Mouse (Mus musculus): ENCODE measurements around the gene Alg11. TPM values are rescaled to one million over a fixed set of nuclear protein-coding genes. Genes with fewer than 3 reads are reported as not detected.

Alg11 gene
- total RNA-seq (2014; rRNA removed) (36.2 and 36.6 TPM in 2 replicates), polyA plus RNA-seq (2015; fragmentation: Nextera tagmentation; extraction: Ambion mirVana) (29.2 and 36.1 TPM in 2 replicates)

DNA sequence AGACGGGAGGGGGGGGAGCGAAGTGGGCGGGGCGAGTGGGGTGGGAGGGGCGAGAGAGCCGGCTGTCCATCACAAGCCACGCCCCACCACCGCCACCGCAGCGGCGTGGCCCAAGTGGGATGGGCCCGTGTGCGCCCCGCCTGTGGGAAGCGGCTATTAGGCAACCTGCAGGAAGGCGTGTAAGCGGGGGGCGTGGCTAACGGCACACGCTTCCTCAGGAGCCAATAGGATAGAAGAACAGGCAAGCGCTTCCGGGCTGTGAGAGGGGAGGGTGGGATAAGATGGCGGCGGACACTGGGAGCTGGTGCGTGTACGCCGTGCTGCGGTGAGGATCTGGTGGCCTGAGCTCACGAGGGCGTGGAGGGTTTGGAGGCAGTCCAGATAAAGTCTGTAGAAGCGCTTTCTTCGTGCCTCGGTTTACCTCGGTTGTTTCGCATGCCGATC, at the start of gene Alg11:
Alg11 (plus strand) TSS at position 276 of the 444 bp plus-strand sequence.
- WGBS, result 2% methylated on average over 31 of the region's 36 CpGs
- no peaks in the 10 kb centered on the region for H3K9me3 ChIP-seq (ENCODE audit: low read length)
- H3K36me3 ChIP-seq (ENCODE audit: insufficient read depth, low read length), result peaks cover 6% of the 10 kb centered on the region
- H3K27me3 ChIP-seq (ENCODE audit: insufficient read depth, low read length), result no peaks in the 10 kb centered on the region
- peak within 1 kb of the TSS; percentile 54 for H3K9ac ChIP-seq (replicated peaks; ENCODE audit: low read length)
- ATAC-seq (peak; percentile 100), DNase-seq (ENCODE audit: low spot score) (peak; percentile 99)
- H3K4me2 ChIP-seq (ENCODE audit: low read depth, low read length), result peak within 1 kb of the TSS; percentile 94
- H3K27ac ChIP-seq, result peak within 1 kb of the TSS; percentile 43; the same call in 1 of the 2 replicates
- H3K4me3 ChIP-seq (ENCODE audit: low read length), result peak within 1 kb of the TSS; percentile 56
- no peaks in the 10 kb centered on the region; the same call in 1 of the 2 replicates for H3K4me1 ChIP-seq (ENCODE audit: insufficient read depth, low read length)
- peak; percentile 40; the same call in 1 of the 2 replicates for TF ChIP-seq CTCF (IDR thresholded peaks at IDR 0.05; ENCODE audit: low read depth)

DNA sequence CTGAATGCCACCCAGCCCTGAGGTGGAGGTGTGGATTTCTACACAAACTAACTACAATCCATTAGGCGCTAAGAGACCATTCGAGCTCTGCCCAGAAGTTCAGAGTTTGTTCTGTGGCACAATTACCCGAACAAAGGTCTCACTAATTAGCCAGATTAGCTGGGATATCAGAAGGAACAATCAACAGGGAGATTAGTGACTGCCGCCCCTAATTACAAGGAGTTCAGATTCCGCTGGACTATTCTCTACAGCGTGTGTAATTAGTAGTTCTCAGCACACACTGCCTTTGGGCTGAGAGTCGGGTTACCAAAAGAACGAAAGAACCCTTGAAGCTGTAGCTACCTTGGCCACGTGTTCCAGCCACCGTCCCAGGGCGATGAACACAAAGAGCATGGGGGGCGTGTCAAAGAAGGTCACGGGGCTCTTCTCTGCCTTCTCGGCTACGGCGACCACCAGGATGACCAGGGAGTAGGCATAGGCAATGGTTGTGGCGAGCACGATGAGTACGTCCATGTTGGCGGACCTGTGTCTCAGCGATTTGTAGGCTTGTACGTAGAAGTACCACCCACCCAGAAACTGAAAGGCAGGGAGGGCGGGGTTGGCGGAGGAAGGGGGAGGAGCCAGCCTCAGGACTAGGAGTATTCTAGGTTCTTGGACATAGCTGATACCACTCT, 47.4 kb upstream of the Alg11 start:
- 82% methylated on average over 24 of the region's 24 CpGs for WGBS

DNA sequence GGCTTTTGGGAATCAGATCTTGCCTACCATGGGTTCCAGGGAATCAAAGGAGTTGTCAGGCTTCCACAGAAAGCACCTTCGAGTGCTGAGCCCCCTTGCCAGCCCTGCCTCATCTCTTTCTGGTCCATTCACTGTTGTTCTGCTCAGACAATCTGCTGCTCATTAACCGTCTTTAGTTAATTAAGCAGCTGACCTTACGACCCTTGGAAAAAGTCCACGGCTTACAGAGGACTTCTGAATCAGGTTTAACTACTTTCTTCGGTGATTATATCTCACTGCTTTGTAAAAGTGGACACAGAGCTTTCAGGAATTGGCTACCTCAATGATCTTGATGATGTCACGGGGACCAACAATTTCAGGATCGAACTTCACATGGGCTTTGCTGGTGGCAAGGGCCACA, 42.8 kb upstream of the Alg11 start:
- no peak for ATAC-seq
- WGBS, result 66% methylated on average over 7 of the region's 7 CpGs
- no peaks in the 10 kb centered on the region for H3K27me3 ChIP-seq (ENCODE audit: insufficient read depth, low read length)

More for the DNA sequence above, 47.4 kb upstream of the Alg11 start:
- Histone ChIP-seq H3K36me3 (ENCODE audit: insufficient read depth, low read length) (no peaks in the 10 kb centered on the region), H3K9me3 (ENCODE audit: low read length) (no peaks in the 10 kb centered on the region), H3K9ac (replicated peaks; ENCODE audit: low read length) (no peak overlapping the region), H3K27me3 (ENCODE audit: insufficient read depth, low read length) (no peaks in the 10 kb centered on the region), H3K27ac (no peak overlapping the region), H3K4me1 (ENCODE audit: insufficient read depth, low read length) (no peaks in the 10 kb centered on the region), H3K4me2 (ENCODE audit: low read depth, low read length) (no peak overlapping the region), H3K4me3 (ENCODE audit: low read length) (no peak overlapping the region)
- no peak for TF ChIP-seq CTCF (IDR thresholded peaks at IDR 0.05; ENCODE audit: low read depth)
- ATAC-seq, result no peak
- no peak for DNase-seq (ENCODE audit: low spot score)

DNA sequence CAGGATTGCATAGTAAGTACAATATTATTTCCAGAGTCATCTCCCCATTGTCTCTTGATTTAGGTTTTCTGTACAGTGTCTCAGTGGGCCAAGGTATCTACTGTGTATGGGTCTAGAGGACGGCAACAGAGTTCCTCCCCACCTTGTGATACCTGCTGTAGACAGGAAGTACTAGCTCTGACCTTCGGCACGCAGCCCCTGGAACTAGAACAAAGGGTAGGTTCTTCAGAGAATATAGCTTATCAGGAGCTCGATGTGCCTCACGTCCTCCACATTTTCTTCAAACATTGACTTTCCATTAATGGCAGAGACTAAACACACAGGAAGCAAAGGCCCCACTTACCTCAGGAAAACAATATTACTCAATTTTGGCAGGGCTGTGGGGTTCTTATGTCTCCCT, 41.0 kb upstream of the Alg11 start:
- 94% methylated on average over 5 of the region's 5 CpGs for WGBS
- Histone ChIP-seq H3K9ac (replicated peaks; ENCODE audit: low read length) (no peak overlapping the region), H3K36me3 (ENCODE audit: insufficient read depth, low read length) (no peaks in the 10 kb centered on the region; the same call in 1 of the 2 replicates), H3K4me3 (ENCODE audit: low read length) (no peak overlapping the region), H3K4me2 (ENCODE audit: low read depth, low read length) (no peak overlapping the region), H3K9me3 (ENCODE audit: low read length) (no peaks in the 10 kb centered on the region), H3K4me1 (ENCODE audit: insufficient read depth, low read length) (no peaks in the 10 kb centered on the region), H3K27ac (no peak overlapping the region), H3K27me3 (ENCODE audit: insufficient read depth, low read length) (no peaks in the 10 kb centered on the region)
- no peak for TF ChIP-seq CTCF (IDR thresholded peaks at IDR 0.05; ENCODE audit: low read depth)
- no peak for DNase-seq (ENCODE audit: low spot score)
- ATAC-seq, result no peak

More for the DNA sequence above, 42.8 kb upstream of the Alg11 start:
- no peak overlapping the region for H3K4me2 ChIP-seq (ENCODE audit: low read depth, low read length)
- TF ChIP-seq CTCF (IDR thresholded peaks at IDR 0.05; ENCODE audit: low read depth), result no peak
- H3K9ac ChIP-seq (replicated peaks; ENCODE audit: low read length), result no peak overlapping the region
- no peak overlapping the region for H3K4me3 ChIP-seq (ENCODE audit: low read length)
- H3K9me3 ChIP-seq (ENCODE audit: low read length), result no peaks in the 10 kb centered on the region
- no peak overlapping the region for H3K27ac ChIP-seq
- no peaks in the 10 kb centered on the region; the same call in 1 of the 2 replicates for H3K36me3 ChIP-seq (ENCODE audit: insufficient read depth, low read length)
- no peak for DNase-seq (ENCODE audit: low spot score)
- no peaks in the 10 kb centered on the region for H3K4me1 ChIP-seq (ENCODE audit: insufficient read depth, low read length)

DNA sequence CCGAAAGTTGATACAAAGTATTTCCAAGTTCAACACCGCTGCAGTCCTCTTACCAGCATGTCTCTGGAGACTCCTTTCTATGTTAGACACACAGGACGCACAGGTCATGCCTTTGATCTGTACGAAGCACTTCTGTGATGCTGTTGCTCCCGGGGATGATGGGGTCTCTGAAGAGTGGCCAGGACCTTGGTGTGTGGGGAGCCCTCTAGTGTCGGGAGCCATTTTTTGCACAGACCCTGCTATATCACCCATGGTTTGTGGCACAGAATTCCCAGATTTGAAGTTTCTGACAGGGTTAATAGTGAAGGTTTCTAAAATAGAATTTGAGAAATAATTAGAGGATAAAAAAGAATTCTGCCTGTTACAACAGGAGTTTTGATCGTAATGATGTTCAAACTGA, 38.3 kb upstream of the Alg11 start:
- Histone ChIP-seq H3K27ac (no peak overlapping the region), H3K27me3 (ENCODE audit: insufficient read depth, low read length) (no peaks in the 10 kb centered on the region), H3K4me2 (ENCODE audit: low read depth, low read length) (no peak overlapping the region), H3K9me3 (ENCODE audit: low read length) (no peaks in the 10 kb centered on the region), H3K9ac (replicated peaks; ENCODE audit: low read length) (no peak overlapping the region), H3K36me3 (ENCODE audit: insufficient read depth, low read length) (no peaks in the 10 kb centered on the region; the same call in 1 of the 2 replicates), H3K4me1 (ENCODE audit: insufficient read depth, low read length) (no peaks in the 10 kb centered on the region), H3K4me3 (ENCODE audit: low read length) (no peak overlapping the region)
- TF ChIP-seq CTCF (IDR thresholded peaks at IDR 0.05; ENCODE audit: low read depth), result peak; percentile 36
- 61% methylated on average over 7 of the region's 7 CpGs for WGBS
- DNase-seq (ENCODE audit: low spot score) (no peak), ATAC-seq (no peak)

DNA sequence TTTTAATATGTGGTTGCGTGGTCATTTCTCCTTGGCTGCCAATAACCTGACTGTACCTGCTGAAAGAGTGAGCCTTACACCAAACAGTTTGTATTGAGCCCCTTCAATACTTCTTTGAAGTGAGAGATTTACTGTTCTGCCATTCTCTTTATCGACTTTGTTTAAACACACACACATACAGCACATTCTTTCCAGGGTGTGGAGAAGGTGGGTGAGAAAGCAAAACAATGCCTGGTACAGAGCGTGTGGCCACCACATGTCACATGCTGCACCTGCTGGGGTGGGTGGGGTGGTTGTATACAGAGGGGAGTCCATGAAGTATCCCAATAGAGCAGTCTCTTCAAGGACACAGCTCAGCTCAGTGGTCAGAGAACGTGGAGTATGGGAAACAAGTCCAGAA, 35.3 kb upstream of the Alg11 start:
- no peak overlapping the region for H3K4me3 ChIP-seq (ENCODE audit: low read length)
- no peaks in the 10 kb centered on the region for H3K9me3 ChIP-seq (ENCODE audit: low read length)
- 82% methylated on average over 4 of the region's 4 CpGs for WGBS
- H3K36me3 ChIP-seq (ENCODE audit: insufficient read depth, low read length), result no peaks in the 10 kb centered on the region; the same call in 1 of the 2 replicates
- H3K4me1 ChIP-seq (ENCODE audit: insufficient read depth, low read length), result no peaks in the 10 kb centered on the region
- H3K27ac ChIP-seq, result no peak overlapping the region
- H3K9ac ChIP-seq (replicated peaks; ENCODE audit: low read length), result no peak overlapping the region
- DNase-seq (ENCODE audit: low spot score), result no peak
- no peak for TF ChIP-seq CTCF (IDR thresholded peaks at IDR 0.05; ENCODE audit: low read depth)
- H3K4me2 ChIP-seq (ENCODE audit: low read depth, low read length), result no peak overlapping the region
- ATAC-seq, result no peak
- H3K27me3 ChIP-seq (ENCODE audit: insufficient read depth, low read length), result no peaks in the 10 kb centered on the region

DNA sequence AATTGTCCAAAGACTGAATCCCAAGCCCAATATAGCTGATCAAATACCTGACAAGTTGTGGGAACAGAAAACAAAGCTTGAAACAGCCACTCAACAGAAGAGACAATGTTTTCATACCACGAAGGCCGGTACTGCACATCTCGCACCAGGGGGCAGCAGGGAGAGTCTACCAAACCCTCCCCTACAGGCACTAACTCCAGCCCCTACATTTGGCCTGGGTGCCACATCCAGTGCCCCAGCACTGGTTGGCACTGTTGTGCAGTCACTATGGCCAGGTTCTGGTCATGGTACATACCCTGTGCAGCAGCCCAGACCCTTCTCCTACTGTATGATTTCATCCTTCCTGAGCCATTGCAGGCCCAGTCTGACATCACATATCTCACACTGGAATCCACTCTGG, 31.5 kb upstream of the Alg11 start:
- no peaks in the 10 kb centered on the region for H3K4me1 ChIP-seq (ENCODE audit: insufficient read depth, low read length)
- H3K27ac ChIP-seq, result no peak overlapping the region
- TF ChIP-seq CTCF (IDR thresholded peaks at IDR 0.05; ENCODE audit: low read depth), result 0 out of 2 replicates have a peak, but pooled peaks have one; percentile 11
- DNase-seq (ENCODE audit: low spot score) (no peak), ATAC-seq (0 out of 2 replicates have a peak, but pooled peaks have one; percentile 35)
- no peak overlapping the region for H3K9ac ChIP-seq (replicated peaks; ENCODE audit: low read length)
- 88% methylated on average over 3 of the region's 3 CpGs for WGBS
- H3K36me3 ChIP-seq (ENCODE audit: insufficient read depth, low read length), result no peaks in the 10 kb centered on the region
- no peak overlapping the region for H3K4me2 ChIP-seq (ENCODE audit: low read depth, low read length)
- no peak overlapping the region for H3K4me3 ChIP-seq (ENCODE audit: low read length)
- H3K27me3 ChIP-seq (ENCODE audit: insufficient read depth, low read length), result no peaks in the 10 kb centered on the region
- H3K9me3 ChIP-seq (ENCODE audit: low read length), result no peaks in the 10 kb centered on the region

All from hindbrain, postnatal 0 days (tissue).